Comparison of ENCODE assay signal across 22 mouse cellular contexts in genomic region chr11:106527926-106528325, GRCm38 (mm10).
"Had no signal": no experiment of that assay in that cellular context is flagged by ENCODE, and none has a peak within 500 bp of the region (broad histone marks: within the 10 kb centered on the region; RNA-seq: fewer than 3 reads in every experiment).

No protein-coding gene starts in this region.

- H3K4me3 ChIP-seq: left cerebral cortex, adult 2 months; limb, embryonic 13.5 days; liver, embryonic 12.5 days; lung, embryonic 15.5 days; megakaryocyte, embryonic 14.5 days; midbrain, embryonic 10.5 days; midbrain, embryonic 13.5 days had no signal

- H3K27ac ChIP-seq: left cerebral cortex, adult 2 months; limb, embryonic 13.5 days; liver, embryonic 12.5 days; lung, embryonic 15.5 days; midbrain, embryonic 10.5 days; midbrain, embryonic 13.5 days; stomach, postnatal 0 days had no signal

- H3K4me2 ChIP-seq: limb, embryonic 13.5 days; liver, embryonic 12.5 days; lung, embryonic 15.5 days; midbrain, embryonic 13.5 days had no signal

- DNase-seq: kidney, postnatal 14 days; kidney, postnatal 4 days; layer of hippocampus, adult 9-11 months; layer of hippocampus, postnatal 36 days; lung, adult 18-20 months; lung, postnatal 10 days; lung, postnatal 36 days; right cerebral cortex, postnatal 14 days; right cerebral cortex, postnatal 4 days; thymus, adult 2 months; thymus, postnatal 14 days; thymus, postnatal 4 days had no signal

- H3K4me1 ChIP-seq: lung, embryonic 15.5 days had no signal

- H3K9ac ChIP-seq: limb, embryonic 13.5 days; liver, embryonic 12.5 days; lung, embryonic 15.5 days; midbrain, embryonic 13.5 days had no signal

- H3K9me3 ChIP-seq: limb, embryonic 13.5 days; liver, embryonic 12.5 days; lung, embryonic 15.5 days; megakaryocyte, embryonic 14.5 days; midbrain, embryonic 10.5 days; midbrain, embryonic 13.5 days had no signal

- ATAC-seq: intestine, postnatal 0 days; midbrain, embryonic 13.5 days; midbrain, embryonic 16.5 days had no signal

- H3K27me3 ChIP-seq: limb, embryonic 13.5 days; liver, embryonic 12.5 days; lung, embryonic 15.5 days; megakaryocyte, embryonic 14.5 days; midbrain, embryonic 13.5 days had no signal
